Mouse (Mus musculus) limb, embryonic 15.5 days (tissue): Measurements from ENCODE around the gene 9330182O14Rik. TPM values are rescaled to one million over a fixed set of nuclear protein-coding genes. Genes with fewer than 3 reads are reported as not detected.

Experiments used
- ATAC-seq: fragments of 200-750 bp; cut with Nextera tagmentation; 2 replicates; pipeline ENCODE4 v1.8.0; 2017; ENCODE audit warnings: low read depth, moderate TSS enrichment; ENCODE audit not compliant: insufficient number of reproducible peaks, low FRiP score, low TSS enrichment
- H3K27ac ChIP-seq: fragments of 300-500 bp; sonication (generic); 2 replicates; pipeline ENCODE4 v1.5.1; 2015; ENCODE audit warnings: moderate library complexity, mild to moderate bottlenecking, inconsistent platforms
- H3K27me3 ChIP-seq: fragments of 300-500 bp; sonication (generic); 2 replicates; pipeline ENCODE4 v1.6.1; 2015; ENCODE audit warnings: inconsistent platforms
- H3K36me3 ChIP-seq: fragments of 300-500 bp; sonication (generic); 2 replicates; pipeline ENCODE4 v1.6.1; 2015; ENCODE audit warnings: inconsistent platforms
- H3K4me1 ChIP-seq: fragments of 300-500 bp; sonication (generic); 2 replicates; pipeline ENCODE4 v1.6.1; 2015; ENCODE audit warnings: inconsistent platforms
- H3K4me2 ChIP-seq: fragments of 300-500 bp; sonication (generic); 2 replicates; pipeline ENCODE4 v1.6.1; 2015; ENCODE audit warnings: mild to moderate bottlenecking, inconsistent platforms
- H3K4me3 ChIP-seq: fragments of 300-500 bp; sonication (generic); 2 replicates; pipeline ENCODE4 v1.5.1; 2015; ENCODE audit warnings: mild to moderate bottlenecking, inconsistent platforms
- H3K9ac ChIP-seq: fragments of 300-500 bp; sonication (generic); 2 replicates; pipeline ENCODE4 v1.6.1; 2015; ENCODE audit warnings: inconsistent platforms
- H3K9me3 ChIP-seq: fragments of 300-500 bp; sonication (generic); 2 replicates; pipeline ENCODE4 v1.6.1; 2016; ENCODE audit warnings: inconsistent platforms
- WGBS: fragments of 180-500 bp; shearing (Covaris S2); methylation state at CpG from one replicate; pipeline ENCODE4 v1.1.7; 2015; 5-methylcytosine and 5-hydroxymethylcytosine counted together
- microRNA-seq: library from miRNA; unstranded; fragments of <30 nt; microRNA quantifications from one replicate; pipeline ENCODE4, GENCODE M21; 2016
- polyA plus RNA-seq: library from polyadenylated mRNA; unstranded; fragments of >200 nt; fragmentation: Nextera tagmentation; extraction: Ambion mirVana; gene quantifications from 2 replicates; pipeline ENCODE4 v1.2.1, GENCODE M21; 2015

The 9330182O14Rik gene
- polyA plus RNA-seq, 1 experiment from 2014 or later = not detected

DNA sequence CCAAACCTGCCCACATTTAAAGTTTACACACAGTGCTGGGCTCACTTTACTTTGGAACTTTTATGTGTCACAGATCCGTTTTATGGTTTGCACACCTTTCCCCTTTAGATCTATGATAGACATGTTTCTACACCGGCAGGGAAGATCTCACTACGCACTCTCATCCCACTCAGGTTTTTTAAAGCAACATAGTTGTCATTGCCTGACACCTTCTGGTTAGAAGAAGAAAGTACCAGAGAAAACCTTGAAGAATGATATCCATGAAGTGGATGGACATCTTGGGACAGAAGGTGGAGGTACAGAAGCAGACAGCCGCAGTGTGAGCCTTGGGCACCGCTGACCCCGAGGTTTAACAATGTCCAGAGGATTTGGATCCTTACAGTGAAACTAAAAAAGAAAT lies 23.5 kb downstream of the 9330182O14Rik start:
- H3K9me3 ChIP-seq = no peaks in the 10 kb centered on the region
- H3K4me2 ChIP-seq = no peak overlapping the region
- H3K27me3 ChIP-seq = no peaks in the 10 kb centered on the region
- H3K9ac ChIP-seq = no peak overlapping the region
- no peaks in the 10 kb centered on the region for H3K36me3 ChIP-seq
- no peak overlapping the region for H3K27ac ChIP-seq
- no peak overlapping the region for H3K4me3 ChIP-seq
- no peaks in the 10 kb centered on the region for H3K4me1 ChIP-seq
- no peak for ATAC-seq
- 76% methylated on average over 6 of the region's 6 CpGs for WGBS

DNA sequence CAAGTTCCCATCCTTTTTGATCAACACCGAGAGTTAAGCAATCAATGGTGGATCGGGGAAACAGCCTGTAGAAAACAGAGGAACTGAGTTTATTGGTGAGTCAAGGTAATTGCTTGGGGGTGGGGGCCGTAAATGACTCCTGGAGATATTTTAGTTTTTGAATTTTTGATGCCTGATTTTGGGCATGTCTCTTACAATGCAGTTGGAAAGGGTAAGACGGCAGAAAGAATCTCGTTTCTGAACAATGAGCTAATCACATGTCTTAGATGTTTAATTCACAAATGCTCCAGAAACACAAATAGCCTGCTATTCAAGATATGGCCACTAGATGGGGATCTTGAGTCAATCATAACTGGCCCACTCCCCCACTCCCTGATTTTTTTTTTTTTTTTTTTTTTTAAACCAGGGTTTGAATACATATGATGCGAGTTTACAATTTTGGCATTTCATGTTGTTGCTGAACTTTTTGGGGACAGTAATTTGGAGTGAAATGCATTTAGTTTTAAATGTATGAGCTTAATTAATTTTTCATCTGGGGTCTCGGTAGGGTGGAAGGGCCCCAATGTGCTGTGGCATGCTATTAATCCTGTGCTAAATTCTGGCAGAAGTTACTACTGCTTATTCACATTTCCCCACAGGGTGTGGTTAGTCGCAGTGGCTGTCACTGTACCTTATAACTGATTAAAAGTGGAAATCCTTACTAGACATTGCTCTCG lies 32.6 kb downstream of the 9330182O14Rik start:
- H3K9ac ChIP-seq = no peak overlapping the region
- WGBS = 17% methylated on average over 9 of the region's 9 CpGs
- no peak for ATAC-seq
- H3K36me3 ChIP-seq = no peaks in the 10 kb centered on the region
- peaks cover 12% of the 10 kb centered on the region for H3K4me1 ChIP-seq
- H3K4me3 ChIP-seq = peak overlapping the region; percentile 19
- H3K27me3 ChIP-seq = 0 out of 2 replicates have a peak, but pooled peaks cover 3% of the 10 kb centered on the region
- H3K27ac ChIP-seq = no peak overlapping the region; the same call in 1 of the 2 replicates
- peak overlapping the region; percentile 40 for H3K4me2 ChIP-seq
- no peaks in the 10 kb centered on the region for H3K9me3 ChIP-seq

DNA sequence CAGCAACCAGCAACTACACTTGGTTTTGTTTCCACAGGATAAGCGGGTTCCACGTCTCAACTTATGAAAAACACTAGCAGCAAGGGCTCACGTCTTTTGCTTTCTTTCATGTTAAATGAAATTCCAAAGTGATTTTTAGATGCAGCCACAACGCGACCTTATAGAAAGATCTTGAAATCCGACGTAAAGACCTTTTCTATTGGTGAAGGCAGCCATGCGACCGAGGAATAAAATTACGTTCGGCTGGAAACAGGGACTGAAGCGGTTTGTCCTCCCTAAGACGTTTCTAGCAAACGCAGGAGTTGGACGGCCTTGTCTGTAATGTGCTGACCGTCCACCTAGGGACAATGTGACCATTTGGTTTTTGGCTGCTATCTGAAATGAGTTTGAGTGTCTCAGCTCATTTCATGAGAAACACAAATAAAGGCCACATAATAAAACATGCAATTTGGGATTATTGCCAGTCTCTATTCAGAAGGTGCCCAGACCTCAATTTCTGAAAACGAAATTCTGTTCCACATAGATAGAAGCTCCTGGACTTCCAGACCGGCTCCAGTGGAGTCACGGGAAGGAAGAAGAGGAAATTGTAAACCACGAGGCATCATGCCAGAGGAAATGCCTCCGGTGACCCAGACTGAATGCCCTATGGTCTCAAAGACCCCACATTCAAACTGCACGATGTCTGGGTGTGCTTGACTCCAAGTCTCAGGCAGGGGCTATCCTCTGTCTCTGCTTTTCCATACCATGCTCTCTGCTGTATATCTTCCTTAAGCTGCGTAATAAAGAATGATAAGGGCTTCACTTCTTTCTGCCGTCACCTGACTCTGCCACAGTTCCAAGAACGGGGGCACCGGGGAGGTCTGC lies 33.3 kb downstream of the 9330182O14Rik start:
- peak overlapping the region; percentile 19 for H3K4me3 ChIP-seq
- H3K27ac ChIP-seq = no peak overlapping the region; the same call in 1 of the 2 replicates
- no peak overlapping the region for H3K9ac ChIP-seq
- no peaks in the 10 kb centered on the region for H3K9me3 ChIP-seq
- no peak for ATAC-seq
- no peaks in the 10 kb centered on the region for H3K36me3 ChIP-seq
- H3K27me3 ChIP-seq = 0 out of 2 replicates have a peak, but pooled peaks cover 3% of the 10 kb centered on the region
- peaks cover 12% of the 10 kb centered on the region for H3K4me1 ChIP-seq
- WGBS = 39% methylated on average over 26 of the region's 26 CpGs
- H3K4me2 ChIP-seq = peak overlapping the region; percentile 40

DNA sequence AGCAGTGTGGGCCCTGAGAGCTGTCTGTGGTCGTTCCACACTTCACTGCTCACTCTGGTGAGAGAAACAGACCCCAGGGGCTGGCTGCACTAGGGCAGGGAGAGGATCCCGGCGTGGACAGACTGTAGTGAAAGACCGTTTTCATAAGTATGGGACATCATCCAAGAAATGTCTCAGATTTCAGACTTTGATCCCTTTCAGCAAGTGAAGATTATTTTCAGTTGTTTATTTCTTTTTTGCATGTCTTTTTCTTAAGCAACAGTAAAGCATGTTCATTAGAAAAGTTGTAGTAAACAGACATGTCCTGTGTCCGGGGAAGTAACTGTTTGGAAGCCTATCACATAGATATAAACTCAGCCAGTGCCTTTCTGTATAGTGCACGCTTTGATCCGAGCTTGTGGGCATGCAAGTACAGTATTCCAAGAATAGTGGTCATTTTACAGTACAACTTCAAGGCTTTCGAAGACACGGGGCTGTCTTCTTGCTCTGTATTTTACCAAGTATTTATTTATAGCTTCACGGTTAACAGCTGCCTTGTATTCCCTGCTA lies 34.0 kb downstream of the 9330182O14Rik start:
- ATAC-seq = no peak
- Histone ChIP-seq H3K27me3 (0 out of 2 replicates have a peak, but pooled peaks cover 3% of the 10 kb centered on the region), H3K4me1 (peaks cover 12% of the 10 kb centered on the region), H3K4me3 (peak overlapping the region; percentile 19; the same call in 1 of the 2 replicates), H3K27ac (no peak overlapping the region), H3K9ac (no peak overlapping the region), H3K4me2 (peak overlapping the region; percentile 40), H3K36me3 (no peaks in the 10 kb centered on the region), H3K9me3 (no peaks in the 10 kb centered on the region)
- 46% methylated on average over 10 of the region's 10 CpGs for WGBS

DNA sequence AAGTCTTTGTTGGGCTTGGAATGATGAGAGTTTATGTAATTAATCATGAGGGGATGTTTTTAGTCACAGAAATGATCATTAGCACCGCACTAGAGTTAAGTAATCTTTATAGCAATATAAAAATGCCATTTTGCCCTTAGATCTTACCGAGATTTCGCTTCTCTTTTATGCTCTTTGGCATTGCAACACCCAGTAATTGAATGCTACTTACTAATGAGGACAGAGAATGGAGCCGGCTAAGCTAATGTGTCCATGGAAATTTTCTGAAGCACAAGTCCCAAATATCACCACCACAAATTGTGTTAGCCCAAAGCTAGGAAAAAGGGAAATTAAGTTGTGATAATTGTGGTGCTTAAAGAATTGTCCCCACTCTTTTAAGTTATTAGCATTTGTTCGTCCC lies 34.9 kb downstream of the 9330182O14Rik start:
- 0 out of 2 replicates have a peak, but pooled peaks cover 3% of the 10 kb centered on the region for H3K27me3 ChIP-seq
- no peak overlapping the region for H3K4me3 ChIP-seq
- no peaks in the 10 kb centered on the region for H3K9me3 ChIP-seq
- WGBS = 52% methylated on average over 5 of the region's 5 CpGs
- ATAC-seq = no peak
- H3K9ac ChIP-seq = no peak overlapping the region
- no peak overlapping the region for H3K4me2 ChIP-seq
- H3K27ac ChIP-seq = no peak overlapping the region
- H3K36me3 ChIP-seq = no peaks in the 10 kb centered on the region
- H3K4me1 ChIP-seq = peaks cover 12% of the 10 kb centered on the region

DNA sequence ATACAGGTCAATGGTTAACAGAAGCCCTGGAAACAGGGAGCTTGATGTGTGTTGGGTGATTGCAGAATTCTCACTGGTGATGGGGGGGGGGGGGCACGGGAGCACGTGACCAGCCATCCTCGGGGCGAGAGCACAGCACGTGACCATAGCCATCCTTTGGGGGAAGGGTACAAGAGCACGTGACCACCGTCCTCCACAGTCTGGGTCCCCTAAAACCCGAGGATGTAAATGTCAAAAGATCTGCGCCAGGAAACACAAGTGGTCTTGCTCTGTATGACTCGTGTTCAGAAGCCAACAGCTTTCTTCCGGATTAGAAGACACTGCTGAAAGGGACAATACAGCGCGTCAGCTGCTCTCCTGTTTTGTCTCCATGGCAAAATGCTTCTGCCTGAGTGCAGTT lies 35.5 kb downstream of the 9330182O14Rik start:
- H3K4me3 ChIP-seq = no peak overlapping the region
- no peak for ATAC-seq
- WGBS = 50% methylated on average over 13 of the region's 13 CpGs

DNA sequence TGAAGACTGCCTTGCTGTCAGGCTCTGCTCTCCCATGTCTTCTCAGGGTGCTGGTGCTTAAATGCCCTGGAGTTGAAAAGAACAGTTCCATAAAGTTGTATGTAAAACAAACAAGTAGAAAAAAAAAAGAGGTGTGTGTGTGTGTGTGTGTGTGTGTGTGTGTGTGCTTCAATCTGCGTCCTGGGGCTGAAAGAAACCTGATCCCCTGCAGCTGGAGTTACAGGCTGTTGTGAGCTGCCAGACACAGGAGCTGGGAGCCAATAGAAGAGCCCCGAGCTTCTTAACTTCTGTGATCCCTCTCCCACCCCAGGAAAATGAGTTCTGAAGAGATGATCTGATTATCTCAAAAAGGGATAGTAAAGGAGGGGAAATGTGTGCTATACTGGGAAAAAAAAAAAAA lies 45.3 kb downstream of the 9330182O14Rik start:
- Histone ChIP-seq H3K4me2 (no peak overlapping the region), H3K9me3 (no peaks in the 10 kb centered on the region), H3K36me3 (no peaks in the 10 kb centered on the region), H3K4me3 (no peak overlapping the region), H3K27ac (no peak overlapping the region), H3K4me1 (no peaks in the 10 kb centered on the region), H3K9ac (no peak overlapping the region), H3K27me3 (no peaks in the 10 kb centered on the region)
- WGBS = 2% methylated on average over 2 of the region's 2 CpGs
- no peak for ATAC-seq

More for the DNA sequence above, 35.5 kb downstream of the 9330182O14Rik start:
- Histone ChIP-seq H3K27ac (no peak overlapping the region), H3K4me1 (peaks cover 12% of the 10 kb centered on the region), H3K4me2 (no peak overlapping the region), H3K9ac (no peak overlapping the region), H3K36me3 (no peaks in the 10 kb centered on the region), H3K9me3 (no peaks in the 10 kb centered on the region), H3K27me3 (0 out of 2 replicates have a peak, but pooled peaks cover 3% of the 10 kb centered on the region)

DNA sequence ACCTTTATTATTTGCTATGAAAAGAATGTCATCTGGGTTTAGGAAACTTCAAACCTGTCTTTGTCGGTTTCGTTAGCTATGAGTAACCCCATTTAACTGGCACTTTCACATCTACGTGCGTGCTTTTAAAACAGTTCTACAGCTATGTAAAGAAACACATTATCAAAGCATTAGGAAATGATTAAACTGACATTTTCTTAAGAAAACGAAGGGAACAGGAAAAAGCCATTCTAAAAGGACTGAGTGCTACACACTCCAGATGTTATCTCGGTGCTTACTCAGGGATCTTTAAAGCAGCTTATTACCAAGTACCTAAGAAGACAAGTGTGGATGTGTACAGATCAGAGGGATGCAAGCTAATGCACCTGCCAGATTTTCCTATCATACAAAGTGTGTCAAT lies 52.9 kb downstream of the 9330182O14Rik start:
- Histone ChIP-seq H3K4me3 (no peak overlapping the region), H3K9ac (no peak overlapping the region), H3K27ac (no peak overlapping the region), H3K36me3 (no peaks in the 10 kb centered on the region), H3K9me3 (no peaks in the 10 kb centered on the region), H3K4me2 (no peak overlapping the region), H3K27me3 (no peaks in the 10 kb centered on the region), H3K4me1 (no peaks in the 10 kb centered on the region)
- no peak for ATAC-seq
- WGBS = 45% methylated on average over 6 of the region's 6 CpGs

Small RNA genes lying within 50 kb of the gene (microRNA-seq; reads per million reads assigned to microRNA genes)
- gene Gm25958 = not detected
